Mouse (Mus musculus): ENCODE measurements at regions not wholly inside any gene's neighbourhood (a gene's known extent, or its start where the extent isn't known, plus 50 kb on each side); places are given as distances from the start of the nearest gene placed in this dataset.

- DNase-seq, result no peak
These were observed 61.6 kb downstream of the Skor1 start for GRCm38 (mm10) chr9:63087195-63087594.

- no peak for DNase-seq
These were observed 62.1 kb downstream of the Skor1 start for GRCm38 (mm10) chr9:63086671-63087070.

GRCm38 (mm10) chr9:63082830-63083229, 65.9 kb downstream of the Skor1 start:
- DNase-seq, result no peak

DNA sequence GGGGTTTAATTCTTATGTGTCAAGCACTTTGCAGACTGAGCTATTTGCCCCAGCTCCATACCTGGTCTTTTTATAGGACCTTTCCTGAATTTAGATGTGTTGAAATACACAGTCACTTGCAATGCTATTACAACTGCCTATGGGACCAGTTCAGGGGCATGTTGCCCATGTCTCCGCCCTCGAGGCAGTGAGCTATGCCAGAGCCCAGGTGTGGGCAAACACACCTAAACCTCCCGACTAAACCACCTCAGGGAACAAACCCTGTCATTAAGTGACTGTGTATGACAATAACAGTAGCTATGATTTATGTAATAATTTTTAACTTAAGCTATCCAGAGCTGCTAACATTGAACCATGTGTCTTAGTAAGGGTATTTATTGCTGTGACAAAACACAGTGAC, 66.5 kb downstream of the Skor1 start:
- DNase-seq, result no peak

- no peak for DNase-seq
These were observed 68.4 kb downstream of the Skor1 start for GRCm38 (mm10) chr9:63080406-63080805.

GRCm38 (mm10) chr9:63075252-63075651, 73.5 kb downstream of the Skor1 start:
- no peak for DNase-seq

- DNase-seq, result no peak
These were observed 74.0 kb downstream of the Skor1 start for GRCm38 (mm10) chr9:63074803-63075202.

GRCm38 (mm10) chr9:63074023-63074750, 74.6 kb downstream of the Skor1 start:
- no peak for DNase-seq

DNA sequence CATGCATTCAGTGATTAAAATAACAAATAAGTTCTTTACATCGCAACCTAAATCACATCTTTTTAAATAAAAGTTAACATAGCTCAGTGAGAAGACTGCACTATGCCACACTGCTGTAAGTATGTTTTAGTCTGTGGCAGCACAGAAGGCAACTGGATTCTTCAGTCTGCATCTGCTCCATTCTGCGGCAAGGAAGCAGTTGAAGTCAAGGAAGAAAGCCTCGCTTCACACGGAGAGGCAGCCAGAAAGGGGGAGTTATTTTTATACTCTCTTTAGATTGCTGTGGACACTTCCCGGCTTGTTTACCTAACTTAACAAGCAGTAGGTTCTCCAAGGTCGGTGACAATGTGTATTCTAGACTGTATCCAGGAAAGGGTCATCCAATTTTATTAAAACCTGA, 77.7 kb downstream of the Skor1 start:
- no peak for DNase-seq

GRCm38 (mm10) chr9:63069919-63070318, 78.8 kb downstream of the Skor1 start:
- DNase-seq, result no peak

DNA sequence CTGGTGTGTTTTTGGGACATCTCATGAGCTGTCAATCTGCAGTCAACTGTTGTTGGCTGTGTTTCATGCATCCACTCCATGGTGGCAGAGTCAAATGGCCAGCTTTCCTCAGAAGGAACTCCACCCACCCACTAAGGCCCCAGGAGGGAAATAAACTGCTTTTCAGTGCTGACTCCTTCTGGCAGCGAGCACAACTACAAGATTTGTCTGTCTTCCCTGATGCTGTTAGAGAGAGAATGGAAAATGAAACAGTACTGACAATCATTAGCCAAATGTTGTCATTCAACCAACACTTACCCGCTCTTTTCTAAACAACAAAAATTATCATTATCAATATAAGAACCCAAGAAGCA, 79.3 kb upstream of the Pias1 start:
- DNase-seq, result no peak

DNA sequence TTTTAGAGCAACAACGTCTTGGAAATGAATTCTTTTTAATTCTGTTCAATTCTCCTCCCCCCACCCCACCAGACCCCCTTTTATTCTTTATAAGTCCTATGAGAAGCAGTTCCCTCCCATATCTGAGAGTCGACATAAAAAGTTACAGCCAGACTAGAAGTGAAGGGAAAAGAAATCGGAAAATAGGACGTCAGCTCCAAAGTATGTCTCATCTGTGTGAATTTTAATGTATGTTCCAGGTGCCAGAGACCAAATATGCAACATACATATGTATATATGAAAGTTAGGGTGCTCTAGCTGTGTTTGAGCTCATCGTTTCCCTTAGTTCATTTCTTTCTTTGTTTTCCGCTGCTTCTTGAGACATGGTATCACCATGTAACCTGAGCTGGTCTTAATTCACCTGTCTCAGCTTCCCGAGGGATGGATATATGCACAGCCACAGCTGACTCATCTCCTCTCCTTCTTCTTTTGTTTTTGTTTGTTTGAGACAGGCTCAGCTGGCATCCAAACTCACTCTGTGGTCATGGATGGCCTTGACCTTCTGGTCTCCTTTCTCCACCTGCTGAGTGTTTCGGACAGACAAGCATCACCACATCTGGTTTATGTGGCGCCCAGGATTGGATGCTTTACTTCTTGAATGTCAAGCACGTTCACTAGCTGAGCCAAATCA, 78.8 kb upstream of the Pias1 start:
- DNase-seq, result no peak

DNA sequence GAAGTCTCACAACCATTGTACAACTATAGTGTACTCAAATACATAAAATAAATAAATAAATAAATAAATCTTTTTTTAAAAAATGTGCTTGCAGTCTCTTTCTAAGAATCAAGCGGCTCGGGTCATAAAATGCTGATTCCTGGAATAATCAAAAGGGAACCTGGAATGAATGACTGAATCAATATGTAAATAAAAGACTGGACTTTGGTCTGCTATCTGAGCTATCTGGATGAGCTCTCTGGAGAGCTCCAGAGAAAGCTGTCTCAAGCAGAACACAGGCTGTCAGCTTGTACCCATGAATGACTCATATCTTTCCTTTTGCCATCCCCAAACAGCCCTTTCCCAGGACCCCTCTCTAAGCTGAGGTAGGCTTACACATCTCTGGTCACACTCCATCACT, 75.8 kb upstream of the Pias1 start:
- no peak for DNase-seq

- no peak for DNase-seq
These were observed 73.0 kb upstream of the Pias1 start for GRCm38 (mm10) chr9:63060740-63061139.

- DNase-seq, result peak; percentile 25
These were observed 71.6 kb upstream of the Pias1 start for GRCm38 (mm10) chr9:63059234-63059842.

GRCm38 (mm10) chr9:63058506-63059233, 70.9 kb upstream of the Pias1 start:
- DNase-seq, result no peak

- no peak for DNase-seq
These were observed 69.1 kb upstream of the Pias1 start for GRCm38 (mm10) chr9:63056695-63057349.

- no peak for DNase-seq
These were observed 64.5 kb upstream of the Pias1 start for GRCm38 (mm10) chr9:63052181-63052580.

GRCm38 (mm10) chr9:63051631-63052030, 63.9 kb upstream of the Pias1 start:
- DNase-seq, result no peak

DNA sequence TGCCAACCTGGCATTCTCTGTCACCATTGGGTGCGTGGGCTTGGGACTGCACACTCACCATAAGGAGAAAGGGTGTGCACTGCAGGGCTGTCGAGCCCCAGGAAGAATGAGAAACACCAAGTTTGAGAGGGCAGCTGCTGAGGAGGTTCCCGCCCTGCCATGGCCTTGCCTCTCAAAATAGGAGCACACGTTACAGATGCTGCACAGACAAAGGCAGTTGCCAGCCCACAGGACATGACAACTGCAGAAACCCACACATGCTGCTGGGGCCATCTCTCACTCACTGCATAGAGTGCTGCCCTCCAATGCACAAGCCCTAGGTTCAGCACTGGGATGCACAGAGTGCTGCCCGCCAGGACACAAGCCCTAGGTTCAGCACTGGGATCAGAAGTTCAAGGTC, 61.6 kb upstream of the Pias1 start:
- no peak for DNase-seq

DNA sequence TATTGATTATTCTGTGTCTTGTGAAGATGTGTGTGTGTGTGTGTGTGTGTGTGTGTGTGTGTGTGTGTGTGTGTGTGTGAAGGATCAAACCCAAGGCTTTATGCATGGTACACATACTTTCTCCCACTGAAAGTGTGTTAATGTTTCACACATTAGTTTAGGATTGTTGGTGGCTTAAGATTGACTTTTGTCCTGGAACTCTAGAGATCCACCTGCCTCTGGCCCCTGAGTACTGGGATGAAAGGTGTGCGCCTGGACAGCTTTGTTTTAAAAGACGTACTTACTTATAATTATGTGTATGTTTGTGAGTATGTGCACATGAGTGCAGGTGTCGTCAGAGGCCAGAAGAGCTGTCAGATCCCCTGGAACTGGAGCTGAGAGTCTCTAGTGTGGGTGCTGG, 59.3 kb upstream of the Pias1 start:
- no peak for DNase-seq

DNA sequence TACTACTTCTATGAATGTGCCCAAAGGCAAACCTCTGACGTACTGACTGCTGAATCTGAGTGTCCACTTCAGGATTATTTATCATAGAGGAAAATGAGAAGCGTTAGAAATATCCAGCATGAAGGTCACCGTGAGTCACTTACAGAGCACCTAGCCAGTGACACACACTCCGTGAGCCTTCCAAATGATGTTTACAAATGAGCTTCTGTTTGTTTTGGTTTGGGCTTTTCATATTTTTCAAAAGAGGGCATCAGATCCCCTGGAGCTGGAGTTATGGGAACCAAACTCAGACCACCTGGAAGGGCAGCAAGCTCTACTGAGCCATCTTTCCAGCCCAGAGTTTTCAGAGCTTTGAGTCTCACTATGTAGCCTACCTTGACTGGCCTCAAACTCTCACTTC, 57.8 kb upstream of the Pias1 start:
- no peak for DNase-seq

DNA sequence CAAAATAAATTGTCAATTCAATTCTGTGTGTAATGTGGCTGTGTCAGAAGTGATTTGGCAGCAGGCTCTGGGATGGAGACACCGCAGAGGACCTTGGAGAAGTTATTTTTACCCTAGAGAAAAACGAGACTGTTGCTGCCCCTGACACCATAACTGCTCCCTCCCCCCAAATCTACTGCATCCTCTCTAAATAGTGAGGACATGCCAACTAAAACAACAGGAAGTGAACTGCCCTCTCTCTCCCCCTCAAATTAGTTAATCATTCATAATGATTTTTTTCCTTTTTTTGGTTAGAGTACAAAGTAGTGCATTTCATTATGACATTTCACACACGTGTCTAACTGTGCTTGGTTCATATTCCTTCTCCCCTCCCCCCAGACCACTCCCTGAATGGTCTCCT, 55.6 kb upstream of the Pias1 start:
- no peak for DNase-seq
